Mouse (Mus musculus): ENCODE data around the gene Pex3. TPM values are rescaled to one million over a fixed set of nuclear protein-coding genes. Genes with fewer than 3 reads are reported as not detected.

Gene Pex3
- polyA plus RNA-seq, 1 experiment: 2.3 TPM

DNA sequence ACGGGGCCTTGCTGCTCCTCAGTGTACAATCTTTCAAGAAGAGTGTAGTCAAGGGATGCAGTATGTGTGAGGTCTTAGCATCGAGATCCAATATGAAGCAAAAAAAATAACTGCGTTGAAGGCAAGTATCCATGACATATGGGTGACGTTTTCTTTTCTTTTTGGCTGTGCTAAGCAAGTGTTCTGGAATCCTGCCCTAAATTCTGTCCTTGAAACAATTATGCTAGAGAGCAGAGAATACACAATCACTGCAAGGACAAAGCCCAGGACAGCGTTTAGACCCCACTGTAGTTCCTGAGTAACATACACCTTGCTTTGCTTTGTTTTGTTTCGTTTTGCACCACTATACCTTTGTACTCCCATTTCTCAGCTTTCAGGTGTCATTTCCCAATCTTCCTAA lies 73.6 kb downstream of the Pex3 start:
- Histone ChIP-seq H3K4me3 (ENCODE audit: low read depth, low read length) (no peak overlapping the region), H3K27me3 (ENCODE audit: control insufficient read depth, insufficient read depth, low read length) (no peaks in the 10 kb centered on the region), H3K36me3 (ENCODE audit: control insufficient read depth, insufficient read depth, low read length) (no peaks in the 10 kb centered on the region), H3K27ac (ENCODE audit: insufficient read depth, low read depth, low read length) (no peak overlapping the region), H3K4me1 (ENCODE audit: control insufficient read depth, insufficient read depth, insufficient read length, low read length) (no peaks in the 10 kb centered on the region)
- 82% methylated on average over 6 of the region's 6 CpGs for WGBS
- no peak for TF ChIP-seq POLR2A (IDR thresholded peaks at IDR 0.05; ENCODE audit: low read depth, low read length)
- TF ChIP-seq CTCF (IDR thresholded peaks at IDR 0.05; ENCODE audit: extremely low read depth, insufficient read length, insufficient replicate concordance, low read depth, low read length): no peak

GRCm38 (mm10) chr10:13475121-13475520 lies 77.8 kb downstream of the Pex3 start:
- 49% methylated on average over 7 of the region's 7 CpGs for WGBS
- Histone ChIP-seq H3K27me3 (ENCODE audit: control insufficient read depth, insufficient read depth, low read length) (no peaks in the 10 kb centered on the region), H3K4me3 (ENCODE audit: low read depth, low read length) (peak overlapping the region; percentile 74; the same call in 1 of the 2 replicates), H3K36me3 (ENCODE audit: control insufficient read depth, insufficient read depth, low read length) (no peaks in the 10 kb centered on the region), H3K27ac (ENCODE audit: insufficient read depth, low read depth, low read length) (peak overlapping the region; percentile 57), H3K4me1 (ENCODE audit: control insufficient read depth, insufficient read depth, insufficient read length, low read length) (peaks cover 2% of the 10 kb centered on the region; the same call in 1 of the 2 replicates)
- TF ChIP-seq CTCF (IDR thresholded peaks at IDR 0.05; ENCODE audit: extremely low read depth, insufficient read length, insufficient replicate concordance, low read depth, low read length) (no peak), POLR2A (IDR thresholded peaks at IDR 0.05; ENCODE audit: low read depth, low read length) (no peak)

DNA sequence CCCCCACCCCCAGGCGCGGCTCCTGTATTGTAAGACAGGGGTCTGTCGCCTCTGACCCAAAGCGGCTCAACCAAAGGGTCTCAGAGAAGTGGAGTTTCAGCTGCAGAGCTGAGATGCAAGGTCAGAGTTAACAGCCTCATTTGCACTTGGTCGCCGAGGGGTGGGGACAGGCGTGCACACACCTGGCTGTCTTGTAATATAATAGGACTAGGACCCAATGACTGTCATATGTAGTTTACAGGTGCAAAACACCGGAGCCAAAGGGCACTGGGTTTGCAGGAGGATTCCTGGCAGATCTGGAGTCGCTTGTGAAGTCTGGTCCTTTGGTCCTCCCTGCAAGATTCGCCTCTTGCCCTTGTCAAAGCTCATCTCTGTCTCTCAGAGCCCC lies 78.4 kb downstream of the Pex3 start:
- Histone ChIP-seq H3K27ac (ENCODE audit: insufficient read depth, low read depth, low read length) (peak overlapping the region; percentile 57), H3K36me3 (ENCODE audit: control insufficient read depth, insufficient read depth, low read length) (no peaks in the 10 kb centered on the region), H3K4me3 (ENCODE audit: low read depth, low read length) (peak overlapping the region; percentile 74), H3K4me1 (ENCODE audit: control insufficient read depth, insufficient read depth, insufficient read length, low read length) (peaks cover 2% of the 10 kb centered on the region; the same call in 1 of the 2 replicates), H3K27me3 (ENCODE audit: control insufficient read depth, insufficient read depth, low read length) (no peaks in the 10 kb centered on the region)
- no peak; the same call in 1 of the 2 replicates for TF ChIP-seq POLR2A (IDR thresholded peaks at IDR 0.05; ENCODE audit: low read depth, low read length)
- no peak for TF ChIP-seq CTCF (IDR thresholded peaks at IDR 0.05; ENCODE audit: extremely low read depth, insufficient read length, insufficient replicate concordance, low read depth, low read length)
- 2% methylated on average over 10 of the region's 10 CpGs for WGBS

Other genes starting within 250 kb of the Pex3 start
- 3.7 and 4.5 TPM in 2 replicates for gene Phactr2, start 78.7 kb downstream of the Pex3 start, polyA plus RNA-seq (2012; rRNA removed)
- 15.9 and 31.9 TPM in 2 replicates for gene Fuca2, start 53.6 kb downstream of the Pex3 start, polyA plus RNA-seq (2012; rRNA removed)
- 0.53 and 2.2 TPM in 2 replicates for gene Adat2, start 248 bp downstream of the Pex3 start, polyA plus RNA-seq (2012; rRNA removed)

All from small intestine, adult 2 months (tissue).